Mouse (Mus musculus) liver, embryonic 14.5 days (tissue): ENCODE results near the gene Mfsd2b. TPM values are rescaled to one million over a fixed set of nuclear protein-coding genes. Genes with fewer than 3 reads are reported as not detected.
"Not testable (repeated sequence)": the region's sequence is repeated elsewhere in the genome, so short reads cannot be mapped to it uniquely, and the experiment has no call there.

Experiments used
- ATAC-seq: fragments of 200-750 bp; cut with Nextera tagmentation; 2 replicates; pipeline ENCODE4 v1.8.0; 2017; ENCODE audit warnings: moderate number of reproducible peaks, mild to moderate bottlenecking, moderate library complexity; ENCODE audit not compliant: insufficient read depth
- DNase-seq, 3 experiments: peaks; one replicate each; pipeline ENCODE4 v3.0.0-alpha.2; 2012 to 2013; ENCODE audit warnings: low read depth in 3 of 3, low spot score in 3 of 3
- H3K27ac ChIP-seq: fragments of 300-500 bp; sonication (generic); 2 replicates; pipeline ENCODE4 v1.5.1; 2014; ENCODE audit warnings: moderate library complexity, mild to moderate bottlenecking, control low read depth, inconsistent platforms
- H3K27me3 ChIP-seq: fragments of 300-500 bp; sonication (generic); 2 replicates; pipeline ENCODE4 v1.6.1; 2014; ENCODE audit warnings: mild to moderate bottlenecking, low read length, moderate library complexity; ENCODE audit not compliant: control insufficient read depth, insufficient read depth
- H3K36me3 ChIP-seq: fragments of 300-500 bp; sonication (generic); replicated peaks from 2 replicates; pipeline ENCODE4 v1.6.1; 2014; ENCODE audit warnings: low read depth; ENCODE audit not compliant: control insufficient read depth, insufficient read depth
- H3K4me1 ChIP-seq, 2 experiments: fragments of 200-500 bp in 1 of 2; fragments of 300-500 bp in 1 of 2; sonication (generic) in 1 of 2; replicated peaks; 2 replicates each; pipeline ENCODE4 v1.6.1; 2012 to 2014; ENCODE audit warnings: antibody characterized with exemption in 1 of 2, inconsistent platforms in 1 of 2, low read length in 1 of 2; ENCODE audit not compliant: control insufficient read depth in 2 of 2, insufficient read depth in 2 of 2
- H3K4me2 ChIP-seq: fragments of 300-500 bp; sonication (generic); 2 replicates; pipeline ENCODE4 v1.6.1; 2014; ENCODE audit warnings: low read depth, mild to moderate bottlenecking, control low read depth, moderate library complexity
- H3K4me3 ChIP-seq, 2 experiments: fragments of 200-500 bp in 1 of 2; fragments of 300-500 bp in 1 of 2; sonication (generic) in 1 of 2; 2 replicates each; pipeline ENCODE4 v1.5.1; 2012 to 2014; ENCODE audit warnings: low read depth in 2 of 2, low read length in 2 of 2, mild to moderate bottlenecking in 2 of 2, control low read depth in 1 of 2, inconsistent platforms in 1 of 2, moderate library complexity in 1 of 2; ENCODE audit not compliant: insufficient read depth in 1 of 2
- H3K9ac ChIP-seq: fragments of 300-500 bp; sonication (generic); replicated peaks from 2 replicates; pipeline ENCODE4 v1.6.1; 2014; ENCODE audit warnings: mild to moderate bottlenecking, control low read depth, moderate library complexity
- H3K9me3 ChIP-seq: fragments of 300-500 bp; sonication (generic); 2 replicates; pipeline ENCODE4 v1.6.1; 2016; ENCODE audit warnings: low read length, mixed read lengths; ENCODE audit not compliant: control insufficient read depth
- CTCF ChIP-seq: IDR thresholded peaks from 2 replicates; pipeline ENCODE4 v1.5.1; 2016; ENCODE audit warnings: antibody characterized with exemption, low read depth, control low read depth
- EP300 ChIP-seq: IDR thresholded peaks from 2 replicates; pipeline ENCODE4 v1.6.1; 2016; ENCODE audit warnings: antibody characterized with exemption, low read depth
- WGBS: fragments of 180-500 bp; shearing (Covaris S2); extraction: QIAGEN DNeasy Blood & Tissue Kit; methylation state at CpG from one replicate; pipeline ENCODE4 v1.1.7; 2014; ENCODE audit not compliant: insufficient replicate concordance; 5-methylcytosine and 5-hydroxymethylcytosine counted together
- polyA plus RNA-seq, 2 experiments: library from polyadenylated mRNA; depleted of rRNA in 1 of 2; stranded (reverse) in 1 of 2; unstranded in 1 of 2; fragments of >200 nt; fragmentation: Nextera tagmentation in 1 of 2; extraction: Ambion mirVana in 1 of 2; gene quantifications; 2 replicates each; pipeline versions ENCODE4 v1.2.1 to v1.2.3; 2012 to 2014

The Mfsd2b gene
- polyA plus RNA-seq, 2 experiments = 45.9 to 54.6 TPM

DNA sequence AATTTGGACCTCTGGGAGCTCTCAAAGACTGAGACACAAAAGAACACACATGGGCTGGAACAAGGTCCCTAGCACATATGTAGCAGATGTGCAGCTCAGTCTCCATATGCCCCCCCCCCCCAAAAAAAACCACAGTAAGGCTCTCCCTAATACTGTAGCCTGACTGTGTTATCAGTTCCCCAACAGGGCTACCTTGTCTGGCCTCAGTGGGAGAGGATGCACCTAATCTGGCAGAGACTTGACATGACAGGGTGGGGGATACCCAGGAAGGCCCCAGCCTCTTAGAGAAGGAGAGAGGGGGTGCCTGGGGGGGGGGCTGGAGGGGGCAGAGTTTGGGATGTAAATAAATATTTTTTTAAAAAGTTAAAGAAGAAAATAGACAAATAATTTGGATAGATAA lies 14.6 kb upstream of the Mfsd2b start:
- H3K9ac ChIP-seq = no peak overlapping the region
- H3K36me3 ChIP-seq = peaks cover 27% of the 10 kb centered on the region
- TF ChIP-seq CTCF (no peak), EP300 (0 out of 2 replicates have a peak, but pooled peaks have one; percentile 42)
- H3K27me3 ChIP-seq = no peaks in the 10 kb centered on the region
- H3K9me3 ChIP-seq = no peaks in the 10 kb centered on the region
- peaks cover 8 to 9% of the 10 kb centered on the region in 2 experiments for H3K4me1 ChIP-seq
- no peak for DNase-seq
- H3K4me3 ChIP-seq = no peak overlapping the region
- H3K4me2 ChIP-seq = no peak overlapping the region
- H3K27ac ChIP-seq = no peak overlapping the region
- ATAC-seq = peak; percentile 87

DNA sequence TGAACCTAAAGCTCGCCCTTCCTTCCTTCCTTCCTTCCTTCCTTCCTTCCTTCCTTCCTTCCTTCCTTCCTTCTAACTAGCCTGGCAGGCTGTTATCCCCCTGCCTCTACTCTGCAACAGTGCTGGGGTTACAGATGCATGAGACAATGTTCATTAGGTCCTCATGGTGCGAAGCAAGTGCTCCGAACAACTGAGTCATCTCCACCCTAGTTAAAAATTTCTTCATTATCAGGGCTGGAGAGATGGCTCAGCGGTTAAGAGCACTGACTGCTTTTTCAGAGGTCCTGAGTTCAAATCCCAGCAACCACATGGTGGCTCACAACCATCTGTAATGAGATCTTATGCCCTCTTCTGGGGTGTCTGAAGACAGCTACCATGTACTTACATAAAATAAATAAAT lies 12.4 kb upstream of the Mfsd2b start:
- H3K36me3 ChIP-seq = peaks cover 32% of the 10 kb centered on the region
- 77% methylated on average over 4 of the region's 4 CpGs for WGBS

DNA sequence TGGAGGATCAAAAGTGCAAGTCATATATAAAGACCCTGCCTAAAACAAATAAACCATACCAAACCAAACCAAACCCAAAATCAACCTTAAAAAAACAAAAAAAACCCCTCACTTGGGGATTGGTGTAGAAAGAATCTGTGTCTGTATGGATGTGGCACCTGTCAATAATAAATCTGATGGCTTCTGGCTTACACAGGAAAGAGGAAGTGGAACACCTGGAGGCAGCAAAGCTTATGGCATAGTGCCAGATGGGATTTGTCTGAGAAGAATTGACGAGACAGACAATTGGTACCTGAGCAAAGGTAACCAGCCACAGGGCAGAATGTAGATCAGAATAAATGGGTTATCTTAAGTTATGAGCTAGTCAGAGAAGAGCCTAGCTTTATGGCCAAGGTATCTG lies 10.9 kb upstream of the Mfsd2b start:
- no peak for ATAC-seq
- peaks cover 29% of the 10 kb centered on the region for H3K36me3 ChIP-seq

More for the DNA sequence above, 12.4 kb upstream of the Mfsd2b start:
- not testable (repeated sequence) for ATAC-seq, H3K9me3 ChIP-seq, H3K27ac ChIP-seq, H3K9ac ChIP-seq, H3K4me2 ChIP-seq, DNase-seq, H3K27me3 ChIP-seq, H3K4me1 ChIP-seq, H3K4me3 ChIP-seq

DNA sequence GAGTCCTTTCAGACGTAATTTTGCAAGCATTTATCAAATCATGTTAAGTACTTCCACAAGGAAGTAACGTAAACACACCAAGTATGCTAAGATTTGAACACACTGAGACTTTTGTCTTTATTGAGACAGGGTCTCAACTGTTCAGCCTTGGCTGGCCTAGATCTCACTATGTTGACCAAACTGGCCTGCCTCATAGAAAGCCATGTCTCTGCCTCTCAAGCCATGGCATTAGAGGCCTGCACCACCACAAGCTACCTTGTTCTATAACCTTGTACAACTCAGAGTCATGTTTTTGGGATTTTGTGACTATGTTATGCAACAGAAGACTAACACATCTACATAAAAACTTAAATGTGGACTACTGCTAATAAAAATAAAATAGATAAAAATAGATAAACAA lies 7.9 kb upstream of the Mfsd2b start:
- DNase-seq = no peak
- H3K27me3 ChIP-seq = no peaks in the 10 kb centered on the region
- TF ChIP-seq EP300 = no peak
- no peak for TF ChIP-seq CTCF
- no peaks in the 10 kb centered on the region for H3K4me1 ChIP-seq
- no peaks in the 10 kb centered on the region for H3K9me3 ChIP-seq
- 84% methylated on average over 2 of the region's 2 CpGs for WGBS
- H3K4me3 ChIP-seq = no peak overlapping the region
- ATAC-seq = no peak
- peaks cover 34% of the 10 kb centered on the region for H3K36me3 ChIP-seq
- H3K4me2 ChIP-seq = no peak overlapping the region
- no peak overlapping the region for H3K9ac ChIP-seq
- H3K27ac ChIP-seq = no peak overlapping the region

More for the DNA sequence above, 10.9 kb upstream of the Mfsd2b start:
- Histone ChIP-seq H3K4me1 (peaks cover 8% of the 10 kb centered on the region in 2 experiments), H3K4me3 (no peak overlapping the region), H3K9me3 (no peaks in the 10 kb centered on the region), H3K27ac (no peak overlapping the region), H3K4me2 (no peak overlapping the region), H3K9ac (no peak overlapping the region), H3K27me3 (no peaks in the 10 kb centered on the region)
- no peak for TF ChIP-seq EP300
- no peak for TF ChIP-seq CTCF
- no peak for DNase-seq
- WGBS = 71% methylated on average over 1 of the region's 1 CpGs

DNA sequence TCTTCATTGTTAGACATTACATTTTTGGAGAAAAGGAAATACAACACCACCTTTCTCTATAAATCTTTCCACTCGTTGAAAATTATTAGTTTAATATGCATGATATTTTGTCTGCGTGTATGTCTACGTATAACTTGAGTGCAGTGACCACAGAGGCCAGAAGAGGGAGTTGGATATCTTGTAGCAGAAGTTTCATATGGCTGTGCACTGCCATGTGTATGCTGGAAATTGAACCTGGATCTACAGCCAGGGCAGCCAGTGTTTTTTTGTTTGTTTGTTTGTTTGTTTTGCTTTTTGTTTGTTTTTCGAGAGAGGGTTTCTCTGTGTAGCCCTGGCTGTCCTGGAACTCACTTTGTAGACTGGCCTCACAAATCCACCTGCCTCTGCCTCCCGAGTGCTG lies 4.9 kb upstream of the Mfsd2b start:
- DNase-seq = peak in 1 of 3 experiments; percentile 38
- Histone ChIP-seq H3K4me1 (peaks cover 17 to 18% of the 10 kb centered on the region in 2 experiments), H3K4me3 (no peak overlapping the region), H3K9me3 (no peaks in the 10 kb centered on the region), H3K4me2 (no peak overlapping the region), H3K36me3 (peaks cover 27% of the 10 kb centered on the region), H3K27ac (no peak overlapping the region), H3K27me3 (no peaks in the 10 kb centered on the region), H3K9ac (no peak overlapping the region)
- peak; percentile 57 for TF ChIP-seq CTCF
- no peak for TF ChIP-seq EP300
- WGBS = 79% methylated on average over 5 of the region's 5 CpGs
- no peak for ATAC-seq
